Mouse (Mus musculus) kidney, postnatal 36 days (tissue): ENCODE results near the gene Daam1.
A peak's percentile ranks its signal among the peaks of the same experiment; 100 is the strongest.

Experiments used
- DNase-seq, 2 experiments: peaks; one replicate each; pipeline ENCODE4 v3.0.0; 2021 to 2022; ENCODE audit warnings: mixed read lengths in 2 of 2

Gene Daam1

GRCm38 (mm10) chr12:71901211-71901610 is 70.3 kb downstream of the Daam1 start:
- no peak for DNase-seq

GRCm38 (mm10) chr12:71901859-71902258 is 71.0 kb downstream of the Daam1 start:
- DNase-seq: no peak

- no peak for DNase-seq
Measured at GRCm38 (mm10) chr12:71902317-71902716, 71.4 kb downstream of the Daam1 start.

- DNase-seq: no peak
Measured at GRCm38 (mm10) chr12:71903218-71903617, 72.3 kb downstream of the Daam1 start.

- DNase-seq: no peak
Measured at GRCm38 (mm10) chr12:71904310-71904709, 73.4 kb downstream of the Daam1 start.

- no peak for DNase-seq
Measured at GRCm38 (mm10) chr12:71904926-71905325, 74.0 kb downstream of the Daam1 start.

- DNase-seq: peak in 1 of 2 experiments; percentile 44
Measured at GRCm38 (mm10) chr12:71905640-71906320, 74.9 kb downstream of the Daam1 start.

GRCm38 (mm10) chr12:71906582-71907267 is 75.8 kb downstream of the Daam1 start:
- peak in 1 of 2 experiments; percentile 37 for DNase-seq

- no peak for DNase-seq
Measured at GRCm38 (mm10) chr12:71908984-71909383, 78.1 kb downstream of the Daam1 start.

- no peak for DNase-seq
Measured at GRCm38 (mm10) chr12:71910246-71910645, 79.4 kb downstream of the Daam1 start.

- peak in 1 of 2 experiments; percentile 32 for DNase-seq
Measured at GRCm38 (mm10) chr12:71912262-71912661, 81.4 kb downstream of the Daam1 start.

GRCm38 (mm10) chr12:71919156-71919555 is 88.3 kb downstream of the Daam1 start:
- no peak for DNase-seq

- DNase-seq: no peak
Measured at GRCm38 (mm10) chr12:71919962-71920361, 89.1 kb downstream of the Daam1 start.

GRCm38 (mm10) chr12:71922827-71923381 is 92.0 kb downstream of the Daam1 start:
- no peak for DNase-seq

- DNase-seq: no peak
Measured at GRCm38 (mm10) chr12:71924978-71925529, 94.2 kb downstream of the Daam1 start.

GRCm38 (mm10) chr12:71925990-71926700 is 95.3 kb downstream of the Daam1 start:
- DNase-seq: no peak

GRCm38 (mm10) chr12:71928092-71928491 is 97.2 kb downstream of the Daam1 start:
- DNase-seq: no peak

- no peak for DNase-seq
Measured at GRCm38 (mm10) chr12:71929876-71930275, 99.0 kb downstream of the Daam1 start.

- DNase-seq: peak in 1 of 2 experiments; percentile 14
Measured at GRCm38 (mm10) chr12:71932433-71933386, 101.8 kb downstream of the Daam1 start.

GRCm38 (mm10) chr12:71933989-71934645 is 103.2 kb downstream of the Daam1 start:
- no peak for DNase-seq

GRCm38 (mm10) chr12:71936636-71937035 is 105.8 kb downstream of the Daam1 start:
- peak in 1 of 2 experiments; percentile 17 for DNase-seq
